Mouse (Mus musculus): ENCODE data around the gene Oxsm. TPM values are rescaled to one million over a fixed set of nuclear protein-coding genes. Genes with fewer than 3 reads are reported as not detected.

The Oxsm gene
- polyA plus RNA-seq, 1 experiment from 2014 or later: 1.6 TPM

- Histone ChIP-seq H3K4me2 (replicated peaks) (no peak overlapping the region), H3K9me3 (0 out of 2 replicates have a peak, but pooled peaks cover 8% of the 10 kb centered on the region), H3K9ac (replicated peaks) (no peak overlapping the region), H3K36me3 (no peaks in the 10 kb centered on the region), H3K27ac (replicated peaks) (no peak overlapping the region), H3K27me3 (no peaks in the 10 kb centered on the region), H3K4me3 (no peak overlapping the region), H3K4me1 (no peaks in the 10 kb centered on the region)
- WGBS: 75% methylated on average over 3 of the region's 3 CpGs
- no peak for ATAC-seq (ENCODE audit: low FRiP score, low read depth)
These were observed 13.1 kb downstream of the Oxsm start for GRCm38 (mm10) chr14:16236466-16236865.

GRCm38 (mm10) chr14:16233515-16233914 is 16.1 kb downstream of the Oxsm start:
- WGBS: 32% methylated on average over 1 of the region's 1 CpGs
- Histone ChIP-seq H3K27ac (replicated peaks) (no peak overlapping the region), H3K36me3 (no peaks in the 10 kb centered on the region), H3K4me2 (replicated peaks) (no peak overlapping the region), H3K9ac (replicated peaks) (no peak overlapping the region), H3K4me1 (no peaks in the 10 kb centered on the region), H3K4me3 (no peak overlapping the region), H3K9me3 (0 out of 2 replicates have a peak, but pooled peaks cover 8% of the 10 kb centered on the region), H3K27me3 (no peaks in the 10 kb centered on the region)
- ATAC-seq (ENCODE audit: low FRiP score, low read depth): no peak; the same call in 1 of the 2 replicates

GRCm38 (mm10) chr14:16230581-16230980 is 19.0 kb downstream of the Oxsm start:
- Histone ChIP-seq H3K27me3 (no peaks in the 10 kb centered on the region), H3K9me3 (no peaks in the 10 kb centered on the region), H3K36me3 (no peaks in the 10 kb centered on the region), H3K4me2 (replicated peaks) (no peak overlapping the region), H3K4me1 (no peaks in the 10 kb centered on the region), H3K4me3 (no peak overlapping the region), H3K27ac (replicated peaks) (no peak overlapping the region), H3K9ac (replicated peaks) (no peak overlapping the region)
- no peak for ATAC-seq (ENCODE audit: low FRiP score, low read depth)

GRCm38 (mm10) chr14:16229395-16229794 is 20.2 kb downstream of the Oxsm start:
- H3K36me3 ChIP-seq: no peaks in the 10 kb centered on the region
- H3K4me1 ChIP-seq: no peaks in the 10 kb centered on the region
- no peak for ATAC-seq (ENCODE audit: low FRiP score, low read depth)
- no peak overlapping the region for H3K4me2 ChIP-seq (replicated peaks)
- no peak overlapping the region for H3K9ac ChIP-seq (replicated peaks)
- H3K27me3 ChIP-seq: no peaks in the 10 kb centered on the region
- H3K27ac ChIP-seq (replicated peaks): no peak overlapping the region
- no peak overlapping the region for H3K4me3 ChIP-seq
- 92% methylated on average over 2 of the region's 2 CpGs for WGBS
- no peaks in the 10 kb centered on the region for H3K9me3 ChIP-seq

GRCm38 (mm10) chr14:16219015-16219414 is 30.6 kb downstream of the Oxsm start:
- 59% methylated on average over 2 of the region's 2 CpGs for WGBS
- no peak overlapping the region for H3K4me2 ChIP-seq (replicated peaks)
- ATAC-seq (ENCODE audit: low FRiP score, low read depth): no peak
- H3K36me3 ChIP-seq: no peaks in the 10 kb centered on the region
- no peaks in the 10 kb centered on the region for H3K9me3 ChIP-seq
- no peak overlapping the region for H3K27ac ChIP-seq (replicated peaks)
- H3K27me3 ChIP-seq: no peaks in the 10 kb centered on the region
- H3K4me1 ChIP-seq: no peaks in the 10 kb centered on the region
- no peak overlapping the region for H3K9ac ChIP-seq (replicated peaks)
- H3K4me3 ChIP-seq: no peak overlapping the region

- peak; percentile 38; the same call in 1 of the 2 replicates for ATAC-seq (ENCODE audit: low FRiP score, low read depth)
- Histone ChIP-seq H3K36me3 (no peaks in the 10 kb centered on the region), H3K27me3 (no peaks in the 10 kb centered on the region), H3K4me2 (replicated peaks) (no peak overlapping the region), H3K4me3 (no peak overlapping the region), H3K9ac (replicated peaks) (no peak overlapping the region), H3K4me1 (no peaks in the 10 kb centered on the region), H3K9me3 (no peaks in the 10 kb centered on the region), H3K27ac (replicated peaks) (no peak overlapping the region)
These were observed 41.9 kb downstream of the Oxsm start for GRCm38 (mm10) chr14:16207722-16208121.

GRCm38 (mm10) chr14:16201673-16202072 is 47.9 kb downstream of the Oxsm start:
- H3K4me1 ChIP-seq: peaks cover 17% of the 10 kb centered on the region
- H3K27ac ChIP-seq (replicated peaks): peak overlapping the region; percentile 84
- no peaks in the 10 kb centered on the region for H3K27me3 ChIP-seq
- H3K4me2 ChIP-seq (replicated peaks): no peak overlapping the region
- WGBS: 44% methylated on average over 3 of the region's 3 CpGs
- H3K4me3 ChIP-seq: no peak overlapping the region
- peak; percentile 24; the same call in 1 of the 2 replicates for ATAC-seq (ENCODE audit: low FRiP score, low read depth)
- no peak overlapping the region for H3K9ac ChIP-seq (replicated peaks)
- no peaks in the 10 kb centered on the region for H3K9me3 ChIP-seq
- H3K36me3 ChIP-seq: no peaks in the 10 kb centered on the region

- H3K9ac ChIP-seq (replicated peaks): no peak overlapping the region
- H3K4me3 ChIP-seq: no peak overlapping the region
- ATAC-seq (ENCODE audit: low FRiP score, low read depth): peak; percentile 98
- no peaks in the 10 kb centered on the region for H3K9me3 ChIP-seq
- 11% methylated on average over 8 of the region's 8 CpGs for WGBS
- no peaks in the 10 kb centered on the region for H3K27me3 ChIP-seq
- peaks cover 17% of the 10 kb centered on the region for H3K4me1 ChIP-seq
- no peaks in the 10 kb centered on the region for H3K36me3 ChIP-seq
- H3K4me2 ChIP-seq (replicated peaks): peak overlapping the region; percentile 29
- H3K27ac ChIP-seq (replicated peaks): peak overlapping the region; percentile 84
These were observed 48.5 kb downstream of the Oxsm start for GRCm38 (mm10) chr14:16200969-16201638.

GRCm38 (mm10) chr14:16200220-16200912 is 49.2 kb downstream of the Oxsm start:
- H3K4me2 ChIP-seq (replicated peaks): peak overlapping the region; percentile 29
- no peaks in the 10 kb centered on the region for H3K27me3 ChIP-seq
- H3K4me3 ChIP-seq: no peak overlapping the region
- peak overlapping the region; percentile 84 for H3K27ac ChIP-seq (replicated peaks)
- H3K4me1 ChIP-seq: peaks cover 17% of the 10 kb centered on the region
- no peak overlapping the region for H3K9ac ChIP-seq (replicated peaks)
- peak; percentile 21 for ATAC-seq (ENCODE audit: low FRiP score, low read depth)
- H3K36me3 ChIP-seq: no peaks in the 10 kb centered on the region
- H3K9me3 ChIP-seq: no peaks in the 10 kb centered on the region
- WGBS: 15% methylated on average over 6 of the region's 6 CpGs

GRCm38 (mm10) chr14:16196518-16196917 is 53.1 kb downstream of the Oxsm start:
- ATAC-seq (ENCODE audit: low FRiP score, low read depth): no peak
- Histone ChIP-seq H3K9ac (replicated peaks) (no peak overlapping the region), H3K4me1 (peaks cover 13% of the 10 kb centered on the region), H3K27ac (replicated peaks) (no peak overlapping the region), H3K4me3 (no peak overlapping the region), H3K27me3 (no peaks in the 10 kb centered on the region), H3K4me2 (replicated peaks) (no peak overlapping the region), H3K9me3 (no peaks in the 10 kb centered on the region), H3K36me3 (no peaks in the 10 kb centered on the region)
- 66% methylated on average over 4 of the region's 4 CpGs for WGBS

- 61% methylated on average over 1 of the region's 1 CpGs for WGBS
- Histone ChIP-seq H3K27ac (replicated peaks) (no peak overlapping the region), H3K9me3 (no peaks in the 10 kb centered on the region), H3K36me3 (no peaks in the 10 kb centered on the region), H3K4me2 (replicated peaks) (no peak overlapping the region), H3K27me3 (no peaks in the 10 kb centered on the region), H3K4me1 (peaks cover 8% of the 10 kb centered on the region), H3K9ac (replicated peaks) (no peak overlapping the region), H3K4me3 (no peak overlapping the region)
- no peak for ATAC-seq (ENCODE audit: low FRiP score, low read depth)
These were observed 54.1 kb downstream of the Oxsm start for GRCm38 (mm10) chr14:16195486-16195885.

- Histone ChIP-seq H3K27me3 (no peaks in the 10 kb centered on the region), H3K4me1 (no peaks in the 10 kb centered on the region), H3K9me3 (no peaks in the 10 kb centered on the region), H3K27ac (replicated peaks) (no peak overlapping the region), H3K36me3 (no peaks in the 10 kb centered on the region), H3K9ac (replicated peaks) (no peak overlapping the region), H3K4me3 (no peak overlapping the region), H3K4me2 (replicated peaks) (no peak overlapping the region)
- 81% methylated on average over 1 of the region's 1 CpGs for whole genome bisulfite sequencing
- ATAC-seq (ENCODE audit: low FRiP score, low read depth): no peak
These were observed 55.5 kb downstream of the Oxsm start for GRCm38 (mm10) chr14:16194125-16194524.
